Mouse (Mus musculus) CH12.LX (cell line): ENCODE measurements at regions not wholly inside any gene's neighbourhood (a gene's known extent, or its start where the extent isn't known, plus 50 kb on each side); places are given as distances from the start of the nearest gene placed in this dataset.

Experiments
- DNase-seq: peaks from one replicate; pipeline ENCODE4 v3.0.0-alpha.2; 2013; ENCODE audit errors: extremely low read depth
- H3K27ac ChIP-seq: 2 replicates; pipeline ENCODE4 v1.5.1; 2012; ENCODE audit warnings: low read depth, mild to moderate bottlenecking, control low read depth, moderate library complexity; ENCODE audit not compliant: insufficient read depth
- H3K27me3 ChIP-seq: replicated peaks from 2 replicates; pipeline ENCODE3; 2012; ENCODE audit warnings: inconsistent platforms
- H3K36me3 ChIP-seq, 2 experiments: replicated peaks in 1 of 2; 2 replicates each; pipeline versions ENCODE3 to v1.6.1; 2012; ENCODE audit warnings: inconsistent platforms in 1 of 2, low read length in 1 of 2, mild to moderate bottlenecking in 1 of 2, mixed read lengths in 1 of 2, moderate library complexity in 1 of 2; ENCODE audit not compliant: control insufficient read depth in 1 of 2, insufficient read depth in 1 of 2
- H3K4me1 ChIP-seq, 2 experiments: 2 replicates each; pipeline ENCODE4 v1.6.1; 2012; ENCODE audit warnings: inconsistent platforms in 1 of 2, moderate library complexity in 1 of 2; ENCODE audit not compliant: insufficient read depth in 2 of 2, control insufficient read depth in 1 of 2
- H3K4me2 ChIP-seq: 2 replicates; pipeline ENCODE4 v1.6.1; 2012; ENCODE audit warnings: low read depth, mild to moderate bottlenecking, control low read depth; ENCODE audit not compliant: poor library complexity, insufficient read depth, severe bottlenecking
- H3K4me3 ChIP-seq, 3 experiments: fragments of 150-350 bp in 1 of 3; sonication (generic) in 1 of 3; replicated peaks in 1 of 3; 2 replicates each; pipeline versions ENCODE3 to v1.5.1; 2011 to 2012; ENCODE audit warnings: low read depth in 2 of 3, low read length in 2 of 3, mild to moderate bottlenecking in 2 of 3, moderate library complexity in 2 of 3, control low read depth in 1 of 3, improper control_type of control experiment in 1 of 3, inconsistent platforms in 1 of 3, mixed read lengths in 1 of 3; ENCODE audit not compliant: poor library complexity in 1 of 3
- H3K79me2 ChIP-seq: replicated peaks from 2 replicates; pipeline ENCODE4 v1.6.1; 2012; ENCODE audit warnings: mild to moderate bottlenecking, moderate library complexity; ENCODE audit not compliant: control insufficient read depth, poor library complexity, insufficient read depth, severe bottlenecking; ENCODE audit errors: extremely low read depth
- H3K9ac ChIP-seq: 2 replicates; pipeline ENCODE4 v1.6.1; 2012; ENCODE audit warnings: low read depth, mild to moderate bottlenecking, control low read depth, moderate library complexity; ENCODE audit not compliant: insufficient read depth
- H3K9me3 ChIP-seq: replicated peaks from 2 replicates; pipeline ENCODE3; 2012; ENCODE audit warnings: low read length, inconsistent platforms, mixed read lengths
- BHLHE40 ChIP-seq: IDR thresholded peaks from 2 replicates; pipeline ENCODE4 v1.6.1; 2011; ENCODE audit warnings: mild to moderate bottlenecking, low read depth, low read length, improper control_type of control experiment
- CHD1 ChIP-seq: IDR thresholded peaks from 2 replicates; pipeline ENCODE4 v1.6.1; 2012; ENCODE audit warnings: low read depth, low read length, improper control_type of control experiment, inconsistent platforms
- CHD2 ChIP-seq: IDR thresholded peaks from 2 replicates; pipeline ENCODE4 v1.6.1; 2011; ENCODE audit warnings: low read length, improper control_type of control experiment
- CTCF ChIP-seq, 2 experiments: IDR thresholded peaks in 1 of 2; conservative IDR thresholded peaks in 1 of 2; 2 replicates each; pipeline ENCODE4 v1.5.1; 2011 to 2012; ENCODE audit warnings: low read depth in 2 of 2, low read length in 2 of 2, improper control_type of control experiment in 1 of 2, inconsistent platforms in 1 of 2, mild to moderate bottlenecking in 1 of 2, moderate library complexity in 1 of 2
- EP300 ChIP-seq: IDR thresholded peaks from 2 replicates; pipeline ENCODE4 v1.6.1; 2011; ENCODE audit warnings: low read length, improper control_type of control experiment
- ETS1 ChIP-seq: conservative IDR thresholded peaks from 2 replicates; pipeline ENCODE4 v1.6.1; 2012; ENCODE audit warnings: low read depth, mild to moderate bottlenecking, inconsistent platforms, low read length, improper control_type of control experiment, moderate library complexity
- GABPA ChIP-seq: IDR thresholded peaks from 2 replicates; pipeline ENCODE4 v1.6.1; 2012; ENCODE audit warnings: low read depth, low read length, improper control_type of control experiment, inconsistent platforms; ENCODE audit not compliant: insufficient replicate concordance
- JUN ChIP-seq: IDR thresholded peaks from 2 replicates; pipeline ENCODE4 v1.6.1; 2011; ENCODE audit warnings: low read depth, mild to moderate bottlenecking, low read length, improper control_type of control experiment, moderate library complexity; ENCODE audit not compliant: insufficient read depth
- JUND ChIP-seq: conservative IDR thresholded peaks from 2 replicates; pipeline ENCODE4 v1.6.1; 2011; ENCODE audit warnings: low read depth, low read length, improper control_type of control experiment
- MAX ChIP-seq: IDR thresholded peaks from 2 replicates; pipeline ENCODE4 v1.6.1; 2011; ENCODE audit warnings: low read length, improper control_type of control experiment
- MEF2A ChIP-seq: IDR thresholded peaks from 2 replicates; pipeline ENCODE4 v1.6.1; 2014; ENCODE audit warnings: low read depth, mild to moderate bottlenecking, inconsistent platforms, low read length, improper control_type of control experiment, borderline replicate concordance
- NRF1 ChIP-seq: IDR thresholded peaks from 2 replicates; pipeline ENCODE4 v1.6.1; 2014; ENCODE audit warnings: low read depth, mild to moderate bottlenecking, inconsistent platforms, low read length, improper control_type of control experiment, moderate library complexity
- POLR2A ChIP-seq: IDR thresholded peaks from 2 replicates; pipeline ENCODE4 v1.6.1; 2011; ENCODE audit warnings: low read depth, mild to moderate bottlenecking, improper control_type of control experiment, low read length
- POLR2AphosphoS2 ChIP-seq: IDR thresholded peaks from 2 replicates; pipeline ENCODE4 v1.6.1; 2011; ENCODE audit warnings: low read depth, low read length, improper control_type of control experiment
- RCOR1 ChIP-seq: conservative IDR thresholded peaks from 2 replicates; pipeline ENCODE4 v1.6.1; 2012; ENCODE audit warnings: low read depth, mild to moderate bottlenecking, inconsistent platforms, low read length, improper control_type of control experiment
- TCF12 ChIP-seq: IDR thresholded peaks from 2 replicates; pipeline ENCODE4 v1.6.1; 2014; ENCODE audit warnings: low read depth, mild to moderate bottlenecking, inconsistent platforms, low read length, improper control_type of control experiment
- UBTF ChIP-seq: IDR thresholded peaks from 2 replicates; pipeline ENCODE4 v1.6.1; 2012; ENCODE audit warnings: low read depth, mild to moderate bottlenecking, inconsistent platforms, low read length, improper control_type of control experiment, moderate library complexity
- USF1 ChIP-seq: IDR thresholded peaks from 2 replicates; pipeline ENCODE4 v1.6.1; 2014; ENCODE audit warnings: low read depth, mild to moderate bottlenecking, inconsistent platforms, low read length, improper control_type of control experiment
- USF2 ChIP-seq: conservative IDR thresholded peaks from 2 replicates; pipeline ENCODE4 v1.6.1; 2011; ENCODE audit warnings: low read depth, low read length, improper control_type of control experiment
- ZC3H11A ChIP-seq: IDR thresholded peaks from 2 replicates; pipeline ENCODE4 v1.6.1; 2012; ENCODE audit warnings: low read depth, mild to moderate bottlenecking, inconsistent platforms, low read length, improper control_type of control experiment
- ZNF384 ChIP-seq: IDR thresholded peaks from 2 replicates; pipeline ENCODE4 v1.6.1; 2012; ENCODE audit warnings: low read depth, low read length, improper control_type of control experiment, inconsistent platforms
- dilution Hi-C: fragments of 300-500 bp; cut with MboI; formaldehyde crosslinking; loops from 2 replicates; pipeline ENCODE4 v1.14.3; 2020; ENCODE audit warnings: low sequenced_read_pairs; ENCODE audit not compliant: extremely low pct_unique_long_range_greater_than_20kb, extremely low pct_ligation_motif_present
- in situ Hi-C: fragments of 300-500 bp; cut with MboI; formaldehyde crosslinking; loops from 3 replicates; pipeline ENCODE4 v1.14.3; 2019; ENCODE audit warnings: low sequenced_read_pairs, low pct_ligation_motif_present, low pct_unique_long_range_greater_than_20kb, mixed read lengths

- in situ Hi-C loops (no loop called here), dilution Hi-C loops (no loop called here)
These were observed 148.8 kb upstream of the Olig3 start for GRCm38 (mm10) chr10:19207505-19207904.

GRCm38 (mm10) chr10:19200311-19200710 is 156.0 kb upstream of the Olig3 start:
- H3K4me3 ChIP-seq, result no peak overlapping the region
- no peaks in the 10 kb centered on the region for H3K79me2 ChIP-seq
- no peaks in the 10 kb centered on the region for H3K9me3 ChIP-seq
- H3K4me2 ChIP-seq, result no peak overlapping the region
- no peaks in the 10 kb centered on the region for H3K36me3 ChIP-seq
- dilution Hi-C loops, result no loop called here
- no peaks in the 10 kb centered on the region for H3K27me3 ChIP-seq
- H3K27ac ChIP-seq, result no peak overlapping the region
- DNase-seq, result no peak
- TF ChIP-seq USF1 (no peak), BHLHE40 (0 out of 2 replicates have a peak, but pooled peaks have one; percentile 15), ETS1 (peak; percentile 37; the same call in 1 of the 2 replicates), EP300 (peak; percentile 37; the same call in 1 of the 2 replicates), MEF2A (no peak)
- in situ Hi-C loops, result no loop called here
- peaks cover 5 to 19% of the 10 kb centered on the region in 2 experiments; a peak in 3 of 4 replicates for H3K4me1 ChIP-seq
- H3K9ac ChIP-seq, result no peak overlapping the region

More at GRCm38 (mm10) chr10:19207505-19207904, 148.8 kb upstream of the Olig3 start:
- peaks cover 0 to 16% of the 10 kb centered on the region in 2 experiments; a peak in 2 of 4 replicates for H3K4me1 ChIP-seq
- no peak for TF ChIP-seq POLR2A
- no peak for TF ChIP-seq JUND
- no peak for TF ChIP-seq ZNF384
- no peak for TF ChIP-seq USF2
- no peak for TF ChIP-seq GABPA
- no peak for TF ChIP-seq ZC3H11A
- no peak for TF ChIP-seq RCOR1
- no peak overlapping the region for H3K9ac ChIP-seq
- H3K27me3 ChIP-seq, result no peaks in the 10 kb centered on the region
- H3K27ac ChIP-seq, result no peak overlapping the region
- peaks cover 3% of the 10 kb centered on the region for H3K9me3 ChIP-seq
- H3K36me3 ChIP-seq, result no peaks in the 10 kb centered on the region
- no peak for DNase-seq
- no peak overlapping the region for H3K4me2 ChIP-seq
- H3K4me3 ChIP-seq, result no peak overlapping the region
- no peaks in the 10 kb centered on the region for H3K79me2 ChIP-seq

- H3K4me1 ChIP-seq, result peaks cover 10 to 44% of the 10 kb centered on the region in 2 experiments; a peak in 3 of 4 replicates
These were observed 160.7 kb upstream of the Olig3 start for GRCm38 (mm10) chr10:19195676-19196075.

More at GRCm38 (mm10) chr10:19195676-19196075, 160.7 kb upstream of the Olig3 start:
- Histone ChIP-seq H3K79me2 (no peaks in the 10 kb centered on the region), H3K4me3 (no peak overlapping the region), H3K27ac (no peak overlapping the region), H3K36me3 (no peaks in the 10 kb centered on the region), H3K27me3 (no peaks in the 10 kb centered on the region), H3K9me3 (no peaks in the 10 kb centered on the region), H3K4me2 (no peak overlapping the region), H3K9ac (no peak overlapping the region)
- TF ChIP-seq UBTF, result no peak
- no peak for TF ChIP-seq EP300
- TF ChIP-seq USF2, result no peak
- TF ChIP-seq TCF12, result no peak
- TF ChIP-seq POLR2AphosphoS2, result no peak
- no peak for TF ChIP-seq JUND
- TF ChIP-seq CTCF (conservative IDR thresholded peaks at IDR 0.05 in 1 of 2, IDR thresholded peaks at IDR 0.05 in 1 of 2; ENCODE audit: low read depth in 2 of 2, low read length in 2 of 2), result no peak
- no peak for TF ChIP-seq NRF1
- TF ChIP-seq CHD1, result no peak
- TF ChIP-seq JUN, result no peak
- no peak for TF ChIP-seq GABPA
- no peak for TF ChIP-seq POLR2A
- TF ChIP-seq BHLHE40, result no peak
- TF ChIP-seq CHD2, result no peak
- TF ChIP-seq MAX, result no peak
- no peak for TF ChIP-seq MEF2A
- no peak for DNase-seq
- dilution Hi-C loops, result no loop called here
- in situ Hi-C loops, result no loop called here
